Mouse (Mus musculus): ENCODE data around the gene Gm42420.
A peak's percentile ranks its signal among the peaks of the same experiment; 100 is the strongest.

Gm42420 gene

GRCm38 (mm10) chr6:39570426-39570825 is 15.1 kb upstream of the Gm42420 start:
- no peak for DNase-seq (ENCODE audit: low read depth in 1 of 2, low spot score in 2 of 2)

- peak in 1 of 2 experiments; percentile 49 for DNase-seq (ENCODE audit: low read depth in 1 of 2, low spot score in 2 of 2)
Observed at GRCm38 (mm10) chr6:39573791-39574554, 11.6 kb upstream of the Gm42420 start, which contains the start of gene Adck2. TSS of gene Adck2 (plus strand) at chr6:39573873.

GRCm38 (mm10) chr6:39574555-39574869 is 11.0 kb upstream of the Gm42420 start:
- DNase-seq (ENCODE audit: low read depth in 1 of 2, low spot score in 2 of 2), result no peak

GRCm38 (mm10) chr6:39574951-39575350 is 10.6 kb upstream of the Gm42420 start:
- DNase-seq (ENCODE audit: low read depth in 1 of 2, low spot score in 2 of 2), result no peak

- no peak for DNase-seq (ENCODE audit: low read depth in 1 of 2, low spot score in 2 of 2)
Observed at GRCm38 (mm10) chr6:39579552-39579951, 6.0 kb upstream of the Gm42420 start.

GRCm38 (mm10) chr6:39580558-39580957 is 5.0 kb upstream of the Gm42420 start:
- no peak for DNase-seq (ENCODE audit: low read depth in 1 of 2, low spot score in 2 of 2)

GRCm38 (mm10) chr6:39581087-39581784 is 4.3 kb upstream of the Gm42420 start:
- no peak for DNase-seq (ENCODE audit: low read depth in 1 of 2, low spot score in 2 of 2)

GRCm38 (mm10) chr6:39591481-39591880 is 5.9 kb downstream of the Gm42420 start:
- DNase-seq (ENCODE audit: low read depth in 1 of 2, low spot score in 2 of 2), result no peak

GRCm38 (mm10) chr6:39592401-39593214 is 7.1 kb downstream of the Gm42420 start, which contains the start of gene Ndufb2:
TSS of gene Ndufb2 (plus strand) at chr6:39592574.
- DNase-seq (ENCODE audit: low read depth in 1 of 2, low spot score in 2 of 2), result peak; percentile 79 to 88

- no peak for DNase-seq (ENCODE audit: low read depth in 1 of 2, low spot score in 2 of 2)
Observed at GRCm38 (mm10) chr6:39600851-39601250, 15.3 kb downstream of the Gm42420 start.

- no peak for DNase-seq (ENCODE audit: low read depth in 1 of 2, low spot score in 2 of 2)
Observed at GRCm38 (mm10) chr6:39601828-39602227, 16.3 kb downstream of the Gm42420 start.

GRCm38 (mm10) chr6:39604565-39604964 is 19.0 kb downstream of the Gm42420 start:
- no peak for DNase-seq (ENCODE audit: low read depth in 1 of 2, low spot score in 2 of 2)

- DNase-seq (ENCODE audit: low read depth in 1 of 2, low spot score in 2 of 2), result no peak
Observed at GRCm38 (mm10) chr6:39606056-39606455, 20.5 kb downstream of the Gm42420 start.

- no peak for DNase-seq (ENCODE audit: low read depth in 1 of 2, low spot score in 2 of 2)
Observed at GRCm38 (mm10) chr6:39606862-39607261, 21.3 kb downstream of the Gm42420 start.

GRCm38 (mm10) chr6:39607365-39607764 is 21.8 kb downstream of the Gm42420 start:
- no peak for DNase-seq (ENCODE audit: low read depth in 1 of 2, low spot score in 2 of 2)

GRCm38 (mm10) chr6:39610207-39610606 is 24.7 kb downstream of the Gm42420 start:
- DNase-seq (ENCODE audit: low read depth in 1 of 2, low spot score in 2 of 2), result no peak

GRCm38 (mm10) chr6:39611296-39611695 is 25.7 kb downstream of the Gm42420 start:
- no peak for DNase-seq (ENCODE audit: low read depth in 1 of 2, low spot score in 2 of 2)
